Mouse (Mus musculus): ENCODE measurements around the gene Psmb6. TPM values are rescaled to one million over a fixed set of nuclear protein-coding genes. Genes with fewer than 3 reads are reported as not detected.

The Psmb6 gene
- polyA plus RNA-seq, 1 experiment from 2014 or later = 792 TPM

Other genes starting within 250 kb of the Psmb6 start
- 0.09 TPM in 1 of 2 replicates, not detected in the other for gene Alox12e, start 202.7 kb upstream of the Psmb6 start, polyA plus RNA-seq (2014; fragmentation: Nextera tagmentation; extraction: Ambion mirVana)
- 0.34 and 0.82 TPM in 2 replicates for gene Alox15, start 173.3 kb upstream of the Psmb6 start, polyA plus RNA-seq (2014; fragmentation: Nextera tagmentation; extraction: Ambion mirVana)
- 34.3 and 41.2 TPM in 2 replicates for gene Pelp1, start 115.3 kb upstream of the Psmb6 start, polyA plus RNA-seq (2014; fragmentation: Nextera tagmentation; extraction: Ambion mirVana)
- 15.8 and 17.9 TPM in 2 replicates for gene Arrb2, start 92.7 kb upstream of the Psmb6 start, polyA plus RNA-seq (2014; fragmentation: Nextera tagmentation; extraction: Ambion mirVana)
- 50.7 and 51.6 TPM in 2 replicates for gene Med11, start 73.4 kb upstream of the Psmb6 start, polyA plus RNA-seq (2014; fragmentation: Nextera tagmentation; extraction: Ambion mirVana)
- 0.75 and 0.92 TPM in 2 replicates for gene Zmynd15, start 65.9 kb upstream of the Psmb6 start, polyA plus RNA-seq (2014; fragmentation: Nextera tagmentation; extraction: Ambion mirVana)
- gene Cxcl16, start 65.4 kb upstream of the Psmb6 start, polyA plus RNA-seq (2014; fragmentation: Nextera tagmentation; extraction: Ambion mirVana) = 8.0 and 10.0 TPM in 2 replicates
- 100 and 104 TPM in 2 replicates for gene Tm4sf5, start 20.1 kb upstream of the Psmb6 start, polyA plus RNA-seq (2014; fragmentation: Nextera tagmentation; extraction: Ambion mirVana)
- 0.28 and 1.1 TPM in 2 replicates for gene Vmo1, start 10.8 kb upstream of the Psmb6 start, polyA plus RNA-seq (2014; fragmentation: Nextera tagmentation; extraction: Ambion mirVana)
- 0.46 and 0.83 TPM in 2 replicates for gene Gltpd2, start 6.2 kb upstream of the Psmb6 start, polyA plus RNA-seq (2014; fragmentation: Nextera tagmentation; extraction: Ambion mirVana)
- not detected in 2 replicates for gene Gm40193, start 7.6 kb downstream of the Psmb6 start, polyA plus RNA-seq (2014; fragmentation: Nextera tagmentation; extraction: Ambion mirVana)
- 9.7 and 11.7 TPM in 2 replicates for gene Pld2, start 14.7 kb downstream of the Psmb6 start, polyA plus RNA-seq (2014; fragmentation: Nextera tagmentation; extraction: Ambion mirVana)
- gene Mink1, start 37.5 kb downstream of the Psmb6 start, polyA plus RNA-seq (2014; fragmentation: Nextera tagmentation; extraction: Ambion mirVana) = 16.9 and 19.9 TPM in 2 replicates
- not detected in 2 replicates for gene 4930544D05Rik, start 90.5 kb downstream of the Psmb6 start, polyA plus RNA-seq (2014; fragmentation: Nextera tagmentation; extraction: Ambion mirVana)
- gene Chrne, start 93.8 kb downstream of the Psmb6 start, polyA plus RNA-seq (2014; fragmentation: Nextera tagmentation; extraction: Ambion mirVana) = 0.30 and 0.50 TPM in 2 replicates
- gene Gp1ba, start 113.8 kb downstream of the Psmb6 start, polyA plus RNA-seq (2014; fragmentation: Nextera tagmentation; extraction: Ambion mirVana) = 0.26 and 0.37 TPM in 2 replicates
- gene Rnf167, start 121.9 kb downstream of the Psmb6 start, polyA plus RNA-seq (2014; fragmentation: Nextera tagmentation; extraction: Ambion mirVana) = 101 and 115 TPM in 2 replicates
- gene Slc25a11, start 122.1 kb downstream of the Psmb6 start, polyA plus RNA-seq (2014; fragmentation: Nextera tagmentation; extraction: Ambion mirVana) = 155 and 158 TPM in 2 replicates
- gene Pfn1, start 129.3 kb downstream of the Psmb6 start, polyA plus RNA-seq (2014; fragmentation: Nextera tagmentation; extraction: Ambion mirVana) = 2,271 and 2,344 TPM in 2 replicates
- 13.5 and 16.3 TPM in 2 replicates for gene Eno3, start 131.8 kb downstream of the Psmb6 start, polyA plus RNA-seq (2014; fragmentation: Nextera tagmentation; extraction: Ambion mirVana)
- gene Spag7, start 144.0 kb downstream of the Psmb6 start, polyA plus RNA-seq (2014; fragmentation: Nextera tagmentation; extraction: Ambion mirVana) = 140 and 154 TPM in 2 replicates
- gene Camta2, start 162.7 kb downstream of the Psmb6 start, polyA plus RNA-seq (2014; fragmentation: Nextera tagmentation; extraction: Ambion mirVana) = 16.2 and 17.2 TPM in 2 replicates
- 1.5 and 1.6 TPM in 2 replicates for gene Inca1, start 174.8 kb downstream of the Psmb6 start, polyA plus RNA-seq (2014; fragmentation: Nextera tagmentation; extraction: Ambion mirVana)
- 11.4 and 14.3 TPM in 2 replicates for gene Kif1c, start 175.2 kb downstream of the Psmb6 start, polyA plus RNA-seq (2014; fragmentation: Nextera tagmentation; extraction: Ambion mirVana)
- 6.1 and 6.2 TPM in 2 replicates for gene Zfp3, start 238.8 kb downstream of the Psmb6 start, polyA plus RNA-seq (2014; fragmentation: Nextera tagmentation; extraction: Ambion mirVana)